Comparison of ENCODE assay signal across 24 mouse cellular contexts in the genomic region with DNA sequence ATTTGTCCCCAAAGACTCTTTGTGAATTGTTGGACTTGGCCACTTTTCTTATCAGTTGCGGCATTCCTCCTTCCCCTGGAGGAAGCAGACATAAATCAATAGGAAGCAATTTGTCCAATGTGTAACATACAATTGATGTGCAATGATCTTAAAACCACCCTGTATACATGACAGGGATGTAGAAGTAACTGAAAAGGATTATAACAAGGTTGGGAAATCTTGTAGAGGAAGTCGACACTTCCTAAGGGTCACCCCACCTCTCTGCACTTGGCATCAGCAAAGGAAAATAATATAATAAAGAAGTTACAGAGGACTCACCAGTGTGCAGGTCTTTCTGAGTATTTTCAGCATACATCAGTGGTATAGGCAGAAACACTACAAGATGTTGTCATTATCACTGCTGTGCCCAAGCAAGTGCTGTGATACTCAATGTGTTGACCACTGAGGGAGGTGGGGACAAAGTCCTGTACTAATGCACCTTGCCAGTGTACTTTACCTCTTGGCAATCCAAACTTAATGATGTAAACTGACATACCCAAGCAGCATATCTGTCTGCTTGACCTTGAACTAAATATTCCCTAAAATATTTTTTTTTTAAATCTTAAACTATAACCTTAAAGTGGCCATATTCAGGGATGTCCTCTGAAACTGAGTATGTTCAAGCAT.
"Had no signal": no experiment of that assay in that cellular context is flagged by ENCODE, and none has a peak within 500 bp of the region (broad histone marks: within the 10 kb centered on the region; RNA-seq: fewer than 3 reads in every experiment).

No protein-coding gene starts in this region.

- H3K4me2 ChIP-seq: heart, embryonic 11.5 days; heart, embryonic 13.5 days; heart, embryonic 15.5 days; hindbrain, embryonic 13.5 days; hindbrain, embryonic 15.5 days; limb, embryonic 13.5 days; limb, embryonic 15.5 days; liver, embryonic 11.5 days had no signal

- H3K27ac ChIP-seq: gastrocnemius, adult 2 months; heart, adult 2 months; heart, embryonic 13.5 days; heart, embryonic 15.5 days; hindbrain, embryonic 13.5 days; hindbrain, embryonic 15.5 days; hindbrain, postnatal 0 days; layer of hippocampus, adult 2 months; left cerebral cortex, adult 2 months; limb, embryonic 13.5 days; limb, embryonic 15.5 days had no signal

- H3K27me3 ChIP-seq: heart, embryonic 13.5 days; heart, embryonic 15.5 days; hindbrain, embryonic 13.5 days; hindbrain, embryonic 15.5 days; limb, embryonic 13.5 days; limb, embryonic 15.5 days had no signal

- H3K4me3 ChIP-seq: gastrocnemius, adult 2 months; heart, adult 2 months; heart, embryonic 13.5 days; heart, embryonic 15.5 days; hindbrain, embryonic 13.5 days; hindbrain, embryonic 15.5 days; layer of hippocampus, adult 2 months; left cerebral cortex, adult 2 months; limb, embryonic 13.5 days; limb, embryonic 15.5 days had no signal

- ATAC-seq: forebrain, embryonic 16.5 days; hindbrain, postnatal 0 days; intestine, embryonic 16.5 days had no signal

- H3K9me3 ChIP-seq: heart, embryonic 13.5 days; heart, embryonic 15.5 days; hindbrain, embryonic 13.5 days; hindbrain, embryonic 15.5 days; limb, embryonic 13.5 days; limb, embryonic 15.5 days had no signal

- DNase-seq: gastrocnemius, adult 2 months; gastrocnemius, postnatal 10 days; gastrocnemius, postnatal 25 days; heart, adult 11 months; heart, adult 2 months; heart, postnatal 14 days; heart, postnatal 36 days; kidney, adult 11 months; kidney, postnatal 14 days; kidney, postnatal 36 days; left cerebral cortex, postnatal 4 days had no signal

- H3K4me1 ChIP-seq: heart, embryonic 13.5 days; heart, embryonic 15.5 days; hindbrain, embryonic 13.5 days; hindbrain, embryonic 15.5 days; limb, embryonic 13.5 days; limb, embryonic 15.5 days had no signal

- H3K36me3 ChIP-seq: heart, embryonic 13.5 days; heart, embryonic 15.5 days; hindbrain, embryonic 13.5 days; hindbrain, embryonic 15.5 days; limb, embryonic 13.5 days; limb, embryonic 15.5 days had no signal

- H3K9ac ChIP-seq: heart, embryonic 13.5 days; heart, embryonic 15.5 days; hindbrain, embryonic 13.5 days; hindbrain, embryonic 15.5 days; limb, embryonic 13.5 days; limb, embryonic 15.5 days had no signal
